Mouse (Mus musculus): Measurements from ENCODE around the gene Trmt61a.
A peak's percentile ranks its signal among the peaks of the same experiment; 100 is the strongest.
"Not testable (repeated sequence)": the region's sequence is repeated elsewhere in the genome, so short reads cannot be mapped to it uniquely, and the experiment has no call there.

The Trmt61a gene

GRCm38 (mm10) chr12:111698346-111698913, 20.5 kb downstream of the Trmt61a start:
- no peak for DNase-seq (ENCODE audit: low spot score)

GRCm38 (mm10) chr12:111699542-111699941, 21.6 kb downstream of the Trmt61a start:
- DNase-seq (ENCODE audit: low spot score), result no peak

DNA sequence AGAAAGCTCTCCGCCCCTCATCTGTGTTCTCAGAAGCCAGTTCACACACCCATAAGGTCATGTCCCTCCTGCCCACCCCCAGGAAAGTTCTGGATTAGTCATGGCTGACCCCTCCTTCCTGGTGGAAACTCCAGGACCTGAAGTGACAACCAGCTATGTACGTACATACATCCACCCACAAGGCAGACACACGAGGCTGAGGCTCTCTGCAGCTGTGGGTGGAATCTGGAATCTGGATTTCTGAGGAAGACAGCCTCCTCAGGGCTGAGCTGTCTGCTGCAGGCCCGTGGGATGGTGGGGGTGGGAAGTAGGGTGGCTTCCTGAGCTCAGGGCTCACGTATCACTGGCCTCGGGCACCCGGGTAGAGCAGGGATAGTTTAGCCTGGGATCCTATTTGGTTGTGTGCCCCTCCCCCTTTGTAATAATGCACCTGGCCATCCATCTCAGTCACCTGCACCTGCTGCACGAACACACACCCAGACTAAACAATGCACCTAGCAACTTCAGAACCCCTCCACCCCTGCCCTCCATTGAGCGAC, 23.1 kb downstream of the Trmt61a start:
- DNase-seq (ENCODE audit: low spot score), result no peak

- no peak for DNase-seq (ENCODE audit: low spot score)
Observed at GRCm38 (mm10) chr12:111703301-111703700, 25.4 kb downstream of the Trmt61a start.

- no peak for DNase-seq (ENCODE audit: low spot score)
Observed at GRCm38 (mm10) chr12:111704609-111705008, 26.7 kb downstream of the Trmt61a start.

GRCm38 (mm10) chr12:111705186-111705973, 27.5 kb downstream of the Trmt61a start:
- DNase-seq (ENCODE audit: low spot score), result no peak

GRCm38 (mm10) chr12:111708181-111708580, 30.3 kb downstream of the Trmt61a start:
- no peak for DNase-seq (ENCODE audit: low spot score)

GRCm38 (mm10) chr12:111710091-111710490, 32.2 kb downstream of the Trmt61a start:
- DNase-seq (ENCODE audit: low spot score), result no peak

GRCm38 (mm10) chr12:111712476-111712875, 34.6 kb downstream of the Trmt61a start:
- peak; percentile 37 for DNase-seq (ENCODE audit: low spot score)

DNA sequence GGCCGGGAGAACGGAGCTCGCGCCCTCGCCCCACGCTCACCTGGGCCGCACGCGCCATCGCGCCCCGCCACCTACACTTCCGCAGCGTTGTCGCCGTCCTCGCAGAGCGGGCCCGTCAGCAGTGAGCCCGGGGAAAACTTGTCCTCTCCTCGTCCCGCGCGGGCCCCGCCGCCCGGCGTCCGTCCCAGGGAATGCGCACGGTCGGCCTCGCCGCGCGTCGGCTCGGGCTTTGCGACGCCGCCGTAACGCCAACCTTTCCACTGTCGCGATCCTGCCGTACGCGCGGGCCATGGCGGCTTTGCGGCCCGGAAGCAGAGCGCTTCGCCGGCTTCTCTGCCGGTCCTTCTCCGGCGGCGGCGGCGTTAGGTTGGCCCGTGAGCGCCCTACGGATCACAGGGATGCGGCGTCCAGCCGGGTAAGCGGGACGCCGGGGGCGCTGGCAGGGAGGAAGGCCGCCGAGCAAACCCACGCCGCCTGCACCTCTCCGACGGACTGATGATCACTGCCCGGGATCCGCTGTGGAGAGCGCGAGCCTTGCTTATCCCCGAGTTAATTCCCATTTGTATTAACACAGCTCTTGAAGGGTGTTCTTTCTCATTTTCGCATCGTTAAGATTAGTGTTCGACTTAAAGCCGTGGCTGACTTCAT, 35.2 kb downstream of the Trmt61a start, which contains the start of the genes Bag5 and Apopt1:
TSS of gene Bag5 (minus strand) at position 254 of the 648 bp plus-strand sequence.
TSS of gene Apopt1 (plus strand) at position 258 of the 648 bp plus-strand sequence.
- DNase-seq (ENCODE audit: low spot score), result peak; percentile 88

DNA sequence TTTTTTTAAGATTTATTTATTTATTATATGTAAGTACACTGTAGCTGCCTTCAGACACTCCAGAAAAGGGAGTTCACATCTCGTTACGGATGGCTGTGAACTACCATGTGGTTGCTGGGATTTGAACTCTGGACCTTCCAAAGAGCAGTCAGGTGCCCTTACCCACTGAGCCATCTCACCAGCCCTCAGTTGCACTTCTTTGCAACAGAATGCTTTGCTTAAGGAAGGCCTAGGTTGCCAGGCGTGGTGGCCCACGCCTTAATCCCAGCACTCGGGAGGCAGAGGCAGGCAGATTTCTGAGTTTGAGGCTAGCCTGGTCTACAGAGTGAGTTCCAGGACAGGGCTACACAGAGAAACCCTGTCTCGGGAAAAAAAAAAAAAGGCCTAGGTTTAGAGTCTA, 36.0 kb downstream of the Trmt61a start:
- not testable (repeated sequence) for DNase-seq (ENCODE audit: low spot score)

GRCm38 (mm10) chr12:111716505-111716904, 38.6 kb downstream of the Trmt61a start:
- DNase-seq (ENCODE audit: low spot score), result no peak

DNA sequence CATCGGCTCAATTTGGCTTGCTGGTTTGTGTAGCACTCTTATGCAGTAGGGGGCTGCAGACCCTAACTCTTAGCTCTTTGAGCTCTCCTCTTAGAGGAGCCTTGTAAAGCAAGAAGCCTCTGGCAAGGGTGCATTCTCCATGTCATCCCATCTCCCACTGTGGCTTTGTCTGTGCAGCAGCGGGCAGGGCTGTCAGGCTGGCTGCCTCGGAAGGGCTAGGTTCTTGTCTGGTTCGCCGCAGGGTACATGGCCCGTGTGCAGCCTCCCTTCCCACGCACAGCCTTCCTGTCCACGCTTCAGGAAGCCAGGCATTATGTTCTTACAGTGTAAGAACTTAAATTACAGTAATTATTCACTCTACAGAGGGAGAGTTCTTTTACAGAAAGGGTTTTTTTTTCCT, 40.8 kb downstream of the Trmt61a start:
- DNase-seq (ENCODE audit: low spot score), result no peak

GRCm38 (mm10) chr12:111720222-111720621, 42.3 kb downstream of the Trmt61a start:
- DNase-seq (ENCODE audit: low spot score), result no peak

- no peak for DNase-seq (ENCODE audit: low spot score)
Observed at GRCm38 (mm10) chr12:111722654-111723053, 44.7 kb downstream of the Trmt61a start.

GRCm38 (mm10) chr12:111724638-111725337, 46.9 kb downstream of the Trmt61a start:
- DNase-seq (ENCODE audit: low spot score), result no peak

GRCm38 (mm10) chr12:111725338-111726121, 47.6 kb downstream of the Trmt61a start:
- DNase-seq (ENCODE audit: low spot score), result no peak

GRCm38 (mm10) chr12:111726122-111726463, 48.2 kb downstream of the Trmt61a start:
- DNase-seq (ENCODE audit: low spot score), result no peak

DNA sequence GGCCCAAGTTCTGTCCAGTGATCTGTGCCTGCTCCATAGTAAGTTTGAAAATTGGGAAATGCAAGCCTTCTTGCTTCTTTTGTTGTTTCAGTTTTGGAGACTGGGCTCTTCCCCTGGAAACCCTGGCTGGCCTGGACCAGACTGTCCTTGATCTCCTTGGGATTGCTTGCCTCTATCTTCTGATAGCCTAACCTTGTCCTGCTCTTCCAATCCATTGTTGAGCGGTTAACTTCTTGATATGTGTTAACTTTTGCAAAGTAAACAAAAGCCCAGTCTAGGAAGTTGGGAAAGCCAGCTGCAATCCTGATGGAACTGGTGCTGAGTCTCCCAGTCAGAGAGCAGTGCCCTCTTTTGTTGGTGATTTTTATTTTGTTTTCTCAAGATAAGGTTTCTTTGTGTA, 50.1 kb downstream of the Trmt61a start:
- DNase-seq (ENCODE audit: low spot score), result no peak

DNA sequence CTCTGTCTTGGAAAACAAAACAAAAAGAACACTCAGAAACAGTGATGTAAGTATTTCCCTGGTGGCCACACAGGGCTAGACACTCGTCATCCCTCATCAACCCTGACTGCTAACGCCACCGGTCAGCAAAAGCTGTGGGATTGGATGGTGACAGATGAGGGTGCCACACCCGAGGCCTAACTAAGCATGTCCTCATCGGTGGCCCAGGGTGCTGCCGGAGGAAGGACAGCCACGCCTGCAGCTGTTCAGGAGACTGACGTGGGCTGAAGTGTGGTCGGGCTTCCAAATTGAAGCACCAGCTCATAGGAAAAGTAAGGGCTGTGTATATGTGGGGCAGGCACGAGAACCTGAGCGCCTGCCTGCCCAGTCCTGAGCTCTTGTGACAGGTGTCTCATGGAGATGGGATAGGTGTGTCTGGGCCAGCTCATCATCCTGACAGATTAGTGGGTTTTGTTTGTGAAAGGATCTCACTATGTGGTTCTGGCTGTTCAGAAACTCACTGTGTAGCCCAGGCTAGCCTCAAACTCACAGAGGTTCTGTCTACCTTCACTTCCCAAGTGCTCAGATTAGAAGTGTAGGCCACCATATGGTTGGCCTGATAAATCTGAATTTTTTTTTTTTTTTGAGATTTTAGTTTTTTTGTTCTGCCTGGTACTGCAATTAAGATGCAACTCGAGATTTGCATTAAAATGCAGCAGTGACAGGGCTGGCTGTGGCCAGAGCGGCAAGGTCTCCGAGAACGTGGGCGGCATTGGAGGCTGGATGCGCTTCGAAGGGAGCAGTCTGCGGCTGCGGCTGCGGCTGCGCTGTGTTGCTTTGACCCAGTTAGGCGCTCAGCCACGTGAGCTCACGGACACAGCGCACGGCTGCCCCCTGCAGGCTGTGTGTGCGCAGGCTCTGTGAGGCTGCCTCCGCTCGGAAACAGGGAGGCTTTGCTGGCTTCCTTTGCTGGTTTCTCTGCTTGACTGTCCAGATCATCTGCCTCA, 54.2 kb downstream of the Trmt61a start:
- DNase-seq (ENCODE audit: low spot score), result peak; percentile 75
